Mouse (Mus musculus): ENCODE data around the gene Efcab3.

- TF ChIP-seq CTCF (IDR thresholded peaks at IDR 0.05; ENCODE audit: low read depth) (peak; percentile 17), EP300 (optimal IDR thresholded peaks at IDR 0.05) (no peak)
These were observed 28.3 kb upstream of the Efcab3 start for GRCm38 (mm10) chr11:105035081-105035480.
